Mouse (Mus musculus): ENCODE data around the gene Slc43a1. TPM values are rescaled to one million over a fixed set of nuclear protein-coding genes. Genes with fewer than 3 reads are reported as not detected.
"Not testable (repeated sequence)": the region's sequence is repeated elsewhere in the genome, so short reads cannot be mapped to it uniquely, and the experiment has no call there.

Slc43a1 gene
- polyA plus RNA-seq, 1 experiment = 2.0 TPM

DNA sequence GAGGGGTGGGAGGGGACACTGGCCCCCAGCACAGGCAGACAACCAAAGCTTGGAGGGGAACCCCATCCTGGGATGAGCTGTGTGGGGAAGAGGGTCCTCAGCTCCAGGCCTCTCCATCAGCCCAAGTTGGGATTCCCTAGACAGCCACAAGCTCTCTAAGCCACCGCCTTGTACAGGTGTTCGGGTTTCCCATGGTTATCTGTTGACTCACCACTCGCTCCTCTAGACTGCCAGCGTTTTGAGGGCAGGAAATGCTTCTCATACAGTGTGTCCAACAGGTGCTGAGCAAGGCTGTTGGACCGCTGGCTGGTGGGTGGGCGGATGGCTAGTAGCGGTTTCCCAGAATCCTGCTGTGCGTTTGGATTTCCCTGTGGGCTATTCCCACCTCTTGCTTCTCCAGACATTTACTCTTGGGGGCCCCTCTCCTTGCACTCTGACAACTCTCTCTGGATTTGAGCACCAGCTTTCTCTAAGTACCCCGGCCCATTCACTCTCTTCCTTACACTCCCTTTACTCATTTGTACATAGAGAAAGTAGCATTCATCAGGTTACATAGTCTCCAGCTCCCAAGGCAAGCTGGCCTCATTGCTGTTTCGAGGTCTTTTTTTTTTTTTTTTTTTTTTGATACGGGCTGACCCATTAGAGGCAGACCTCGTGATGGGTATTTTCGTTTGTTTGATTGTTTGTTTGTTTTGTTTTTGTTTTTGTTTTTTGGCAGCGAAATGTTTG is 50.8 kb downstream of the Slc43a1 start:
- H3K79me2 ChIP-seq (ENCODE audit: control insufficient read depth, insufficient read depth) = no peaks in the 10 kb centered on the region
- TF ChIP-seq TCF3 (IDR thresholded peaks at IDR 0.05; ENCODE audit: insufficient read length, low read depth) (no peak), MYOD1 (IDR thresholded peaks at IDR 0.05; ENCODE audit: control insufficient read depth in 1 of 3, insufficient read length in 2 of 3, low read depth in 2 of 3) (peak in 2 of 3 experiments; percentile 74 to 85), POLR2A (IDR thresholded peaks at IDR 0.05; ENCODE audit: insufficient read length, low read depth) (no peak), TCF12 (IDR thresholded peaks at IDR 0.05; ENCODE audit: insufficient read depth, poor library complexity, severe bottlenecking) (no peak), MAX (IDR thresholded peaks at IDR 0.05; ENCODE audit: low read depth) (no peak), USF1 (IDR thresholded peaks at IDR 0.05; ENCODE audit: low read depth) (no peak), POLR2AphosphoS2 (IDR thresholded peaks at IDR 0.05; ENCODE audit: insufficient read length, low read depth) (no peak), E2F4 (IDR thresholded peaks at IDR 0.05; ENCODE audit: insufficient read depth) (no peak), MYOG (IDR thresholded peaks at IDR 0.05; ENCODE audit: control insufficient read depth in 1 of 3, insufficient read depth in 1 of 3, insufficient read length in 2 of 3, low read depth in 2 of 3) (peak in 2 of 3 experiments; percentile 35 to 81)
- H3K27me3 ChIP-seq (ENCODE audit: control insufficient read depth, insufficient read depth, insufficient read length) = peaks cover 36% of the 10 kb centered on the region
- H3K4me3 ChIP-seq = peak overlapping the region; percentile 18
- H3K4me2 ChIP-seq (ENCODE audit: low read depth) = peak overlapping the region; percentile 99
- H3ac ChIP-seq (ENCODE audit: control insufficient read depth, insufficient read length) = no peak overlapping the region
- H3K36me3 ChIP-seq (ENCODE audit: control insufficient read depth, insufficient read depth) = no peaks in the 10 kb centered on the region

DNA sequence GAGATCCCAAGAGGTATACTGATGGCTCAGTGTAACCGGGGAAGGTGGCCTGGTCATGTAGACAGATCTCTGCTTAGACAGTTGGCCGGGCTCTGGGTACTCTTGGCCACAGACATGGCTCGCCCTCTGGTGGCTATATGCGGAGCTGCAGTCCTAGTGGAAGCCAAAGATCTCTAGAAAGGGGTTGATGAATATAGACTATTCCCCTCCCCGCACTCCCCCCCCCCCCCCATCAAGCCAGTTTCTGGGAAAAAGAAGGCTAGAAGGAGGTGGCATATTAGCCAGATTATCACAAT is 51.3 kb downstream of the Slc43a1 start:
- peak overlapping the region; percentile 99 for H3K4me2 ChIP-seq (ENCODE audit: low read depth)
- no peaks in the 10 kb centered on the region for H3K36me3 ChIP-seq (ENCODE audit: control insufficient read depth, insufficient read depth)
- TF ChIP-seq CEBPB (IDR thresholded peaks at IDR 0.05; ENCODE audit: insufficient read depth, poor library complexity, severe bottlenecking) (no peak), MAX (IDR thresholded peaks at IDR 0.05; ENCODE audit: low read depth) (no peak)
- H3K4me3 ChIP-seq = no peak overlapping the region
- peaks cover 38% of the 10 kb centered on the region for H3K27me3 ChIP-seq (ENCODE audit: control insufficient read depth, insufficient read depth, insufficient read length)
- no peak overlapping the region for H3ac ChIP-seq (ENCODE audit: control insufficient read depth, insufficient read length)
- no peaks in the 10 kb centered on the region for H3K79me2 ChIP-seq (ENCODE audit: control insufficient read depth, insufficient read depth)

DNA sequence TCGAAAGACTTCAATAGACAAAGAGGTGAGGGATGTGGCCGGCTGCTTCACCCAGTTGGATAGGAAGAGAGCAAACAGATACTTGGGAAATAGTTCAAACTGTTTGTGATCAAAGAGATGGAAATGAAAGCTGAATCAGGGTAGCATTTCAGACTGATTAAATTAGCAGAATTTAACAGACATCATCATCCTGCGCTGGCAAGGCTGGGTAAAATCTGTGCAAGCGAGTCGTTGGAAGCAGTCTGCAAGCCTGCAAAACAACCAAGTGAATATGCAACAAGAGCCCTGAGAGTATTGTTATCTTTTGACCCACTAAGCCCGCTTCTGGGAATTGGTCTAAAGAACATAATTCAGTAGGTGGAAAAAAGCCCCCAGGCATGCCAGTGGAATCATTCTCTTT is 54.7 kb downstream of the Slc43a1 start:
- Histone ChIP-seq H3K27me3 (ENCODE audit: control insufficient read depth, insufficient read depth, insufficient read length) (peaks cover 18% of the 10 kb centered on the region), H3K36me3 (ENCODE audit: control insufficient read depth, insufficient read depth) (no peaks in the 10 kb centered on the region), H3K79me2 (ENCODE audit: control insufficient read depth, insufficient read depth) (no peaks in the 10 kb centered on the region), H3K4me3 (no peak overlapping the region), H3ac (ENCODE audit: control insufficient read depth, insufficient read length) (no peak overlapping the region), H3K4me2 (ENCODE audit: low read depth) (no peak overlapping the region)
- TF ChIP-seq MYOG (IDR thresholded peaks at IDR 0.05; ENCODE audit: control insufficient read depth in 1 of 3, insufficient read depth in 1 of 3, insufficient read length in 2 of 3, low read depth in 2 of 3) = no peak
- no peak for TF ChIP-seq MYOD1 (IDR thresholded peaks at IDR 0.05; ENCODE audit: control insufficient read depth in 1 of 3, insufficient read length in 2 of 3, low read depth in 2 of 3)
- TF ChIP-seq CEBPB (IDR thresholded peaks at IDR 0.05; ENCODE audit: insufficient read depth, poor library complexity, severe bottlenecking) = no peak
- TF ChIP-seq POLR2AphosphoS2 (IDR thresholded peaks at IDR 0.05; ENCODE audit: insufficient read length, low read depth) = no peak
- TF ChIP-seq E2F4 (IDR thresholded peaks at IDR 0.05; ENCODE audit: insufficient read depth) = no peak
- no peak for TF ChIP-seq SRF (IDR thresholded peaks at IDR 0.05; ENCODE audit: control insufficient read depth, insufficient read length, low read depth)
- TF ChIP-seq MAX (IDR thresholded peaks at IDR 0.05; ENCODE audit: low read depth) = no peak
- TF ChIP-seq USF1 (IDR thresholded peaks at IDR 0.05; ENCODE audit: low read depth) = no peak
- no peak for TF ChIP-seq TCF12 (IDR thresholded peaks at IDR 0.05; ENCODE audit: insufficient read depth, poor library complexity, severe bottlenecking)
- TF ChIP-seq TCF3 (IDR thresholded peaks at IDR 0.05; ENCODE audit: insufficient read length, low read depth) = no peak
- TF ChIP-seq POLR2A (IDR thresholded peaks at IDR 0.05; ENCODE audit: insufficient read length, low read depth) = no peak
- TF ChIP-seq REST (IDR thresholded peaks at IDR 0.05; ENCODE audit: insufficient read depth, insufficient read length) = no peak

DNA sequence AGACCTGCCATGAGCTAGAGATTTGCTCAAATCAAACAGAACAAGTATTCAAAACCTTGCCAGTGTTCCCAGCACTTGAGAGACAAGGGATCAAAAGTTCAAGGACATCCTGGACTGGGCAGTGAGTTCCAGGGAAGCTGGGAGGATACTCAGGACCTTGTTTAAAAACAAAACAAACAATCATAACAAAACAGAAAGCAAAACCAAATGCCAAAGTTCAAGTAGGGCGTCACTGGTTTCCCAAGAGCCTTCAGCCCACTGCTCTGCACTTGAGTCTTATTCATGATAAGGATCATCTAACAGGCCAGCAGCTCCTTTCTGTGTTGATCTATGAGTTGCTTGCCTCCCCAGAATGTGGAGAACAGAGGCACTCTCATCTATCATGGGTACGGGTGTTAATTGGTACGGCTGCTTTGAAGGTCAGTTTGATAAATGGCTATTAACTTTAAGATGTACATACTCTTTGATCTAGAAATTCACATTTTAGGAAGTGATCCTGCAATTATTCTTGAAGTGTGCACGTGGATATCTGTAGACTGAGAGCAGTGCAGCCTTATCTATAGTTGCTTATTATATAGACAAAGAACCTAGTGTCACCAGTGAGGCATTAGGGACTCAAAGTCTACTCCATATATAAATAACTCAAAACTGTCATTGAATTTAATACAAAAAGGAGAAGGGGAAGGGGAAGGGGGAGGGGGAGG is 57.0 kb downstream of the Slc43a1 start:
- Histone ChIP-seq H3K4me3 (no peak overlapping the region), H3K36me3 (ENCODE audit: control insufficient read depth, insufficient read depth) (no peaks in the 10 kb centered on the region), H3ac (ENCODE audit: control insufficient read depth, insufficient read length) (no peak overlapping the region), H3K27me3 (ENCODE audit: control insufficient read depth, insufficient read depth, insufficient read length) (peaks cover 18% of the 10 kb centered on the region), H3K79me2 (ENCODE audit: control insufficient read depth, insufficient read depth) (no peaks in the 10 kb centered on the region), H3K4me2 (ENCODE audit: low read depth) (no peak overlapping the region)
- TF ChIP-seq MYOD1 (IDR thresholded peaks at IDR 0.05; ENCODE audit: control insufficient read depth in 1 of 3, insufficient read length in 2 of 3, low read depth in 2 of 3) = no peak
- TF ChIP-seq MYOG (IDR thresholded peaks at IDR 0.05; ENCODE audit: control insufficient read depth in 1 of 3, insufficient read depth in 1 of 3, insufficient read length in 2 of 3, low read depth in 2 of 3) = no peak
- no peak for TF ChIP-seq MAX (IDR thresholded peaks at IDR 0.05; ENCODE audit: low read depth)
- TF ChIP-seq E2F4 (IDR thresholded peaks at IDR 0.05; ENCODE audit: insufficient read depth) = no peak
- no peak for TF ChIP-seq USF1 (IDR thresholded peaks at IDR 0.05; ENCODE audit: low read depth)
- TF ChIP-seq TCF3 (IDR thresholded peaks at IDR 0.05; ENCODE audit: insufficient read length, low read depth) = no peak
- TF ChIP-seq REST (IDR thresholded peaks at IDR 0.05; ENCODE audit: insufficient read depth, insufficient read length) = no peak
- TF ChIP-seq CEBPB (IDR thresholded peaks at IDR 0.05; ENCODE audit: insufficient read depth, poor library complexity, severe bottlenecking) = no peak
- no peak for TF ChIP-seq POLR2AphosphoS2 (IDR thresholded peaks at IDR 0.05; ENCODE audit: insufficient read length, low read depth)
- TF ChIP-seq TCF12 (IDR thresholded peaks at IDR 0.05; ENCODE audit: insufficient read depth, poor library complexity, severe bottlenecking) = no peak
- no peak for TF ChIP-seq SRF (IDR thresholded peaks at IDR 0.05; ENCODE audit: control insufficient read depth, insufficient read length, low read depth)
- no peak for TF ChIP-seq POLR2A (IDR thresholded peaks at IDR 0.05; ENCODE audit: insufficient read length, low read depth)

DNA sequence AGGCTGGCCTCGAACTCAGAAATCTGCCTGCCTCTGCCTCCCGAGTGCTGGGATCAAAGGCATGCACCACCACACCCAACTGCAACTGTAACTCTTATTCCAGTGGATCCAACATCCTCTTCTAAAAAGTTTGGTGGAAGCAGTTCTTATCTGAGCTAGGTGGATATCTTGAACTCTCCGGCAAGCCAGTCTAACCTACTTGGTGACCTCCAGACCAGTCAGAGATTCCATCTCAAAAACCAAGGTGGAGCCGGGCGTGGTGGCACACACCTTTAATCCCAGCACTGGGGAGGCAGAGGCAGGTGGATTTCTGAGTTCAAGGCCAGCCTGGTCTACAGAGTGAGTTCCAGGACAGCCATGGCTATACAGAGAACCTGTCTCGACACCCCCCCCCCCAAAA is 58.0 kb downstream of the Slc43a1 start:
- H3K79me2 ChIP-seq (ENCODE audit: control insufficient read depth, insufficient read depth); H3ac ChIP-seq (ENCODE audit: control insufficient read depth, insufficient read length); H3K4me3 ChIP-seq; H3K36me3 ChIP-seq (ENCODE audit: control insufficient read depth, insufficient read depth); H3K4me2 ChIP-seq (ENCODE audit: low read depth): not testable (repeated sequence)
- peaks cover 18% of the 10 kb centered on the region for H3K27me3 ChIP-seq (ENCODE audit: control insufficient read depth, insufficient read depth, insufficient read length)
